27 mouse cellular contexts compared by ENCODE assay signal in the genomic region with DNA sequence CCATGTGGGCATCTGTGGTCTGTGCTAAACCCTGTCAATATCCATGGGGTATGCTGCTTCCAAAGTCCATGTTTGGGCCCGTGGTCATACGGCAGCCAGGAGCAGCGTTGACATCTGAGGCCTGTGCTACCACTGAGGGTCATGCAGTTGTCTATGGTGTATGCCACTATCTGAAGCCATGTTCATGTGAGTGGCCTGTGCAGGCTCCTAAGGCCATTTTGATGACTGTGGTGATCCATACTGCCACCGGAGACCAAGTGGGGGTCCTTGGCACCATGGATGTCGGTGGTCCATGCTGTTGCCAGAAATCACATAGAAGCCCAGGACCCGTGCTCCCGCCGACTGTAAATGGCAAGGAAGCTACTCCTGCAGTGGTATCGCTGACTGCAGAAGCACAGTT. TPM values are rescaled to one million over a fixed set of nuclear protein-coding genes. Genes with fewer than 3 reads are reported as not detected.
"Had no signal": no experiment of that assay in that cellular context is flagged by ENCODE, and none has a peak within 500 bp of the region (broad histone marks: within the 10 kb centered on the region; RNA-seq: fewer than 3 reads in every experiment).

No protein-coding gene starts in this region.

- H3K36me3 ChIP-seq: heart, embryonic 13.5 days; heart, embryonic 15.5 days; hindbrain, embryonic 13.5 days; hindbrain, embryonic 15.5 days; kidney, embryonic 15.5 days; limb, embryonic 13.5 days; limb, embryonic 15.5 days; liver, embryonic 12.5 days had no signal

- DNase-seq: gastrocnemius, postnatal 14 days; gastrocnemius, postnatal 36 days; heart, adult 18-20 months; heart, postnatal 14 days; heart, postnatal 36 days; kidney, adult 11 months; kidney, adult 2 months; kidney, adult 9 months; kidney, postnatal 14 days; kidney, postnatal 36 days; layer of hippocampus, adult 9-11 months; layer of hippocampus, postnatal 36 days; left cerebral cortex, postnatal 4 days had no signal

- H3K9ac ChIP-seq: heart, embryonic 13.5 days; heart, embryonic 15.5 days; hindbrain, embryonic 13.5 days; hindbrain, embryonic 15.5 days; kidney, embryonic 15.5 days; limb, embryonic 13.5 days; limb, embryonic 15.5 days; liver, embryonic 12.5 days had no signal

- ATAC-seq: hindbrain, postnatal 0 days; intestine, embryonic 16.5 days; liver, embryonic 12.5 days had no signal

- H3K4me2 ChIP-seq: heart, embryonic 11.5 days; heart, embryonic 13.5 days; heart, embryonic 15.5 days; hindbrain, embryonic 13.5 days; hindbrain, embryonic 15.5 days; kidney, embryonic 15.5 days; limb, embryonic 13.5 days; limb, embryonic 15.5 days; liver, embryonic 12.5 days had no signal

- H3K4me3 ChIP-seq: heart, embryonic 13.5 days; heart, embryonic 15.5 days; hindbrain, embryonic 13.5 days; hindbrain, embryonic 15.5 days; kidney, embryonic 15.5 days; limb, embryonic 13.5 days; limb, embryonic 15.5 days; liver, embryonic 12.5 days had no signal

- H3K27me3 ChIP-seq: heart, embryonic 15.5 days; hindbrain, embryonic 15.5 days; kidney, embryonic 15.5 days; limb, embryonic 13.5 days; limb, embryonic 15.5 days had no signal

- H3K27ac ChIP-seq: heart, embryonic 13.5 days; heart, embryonic 15.5 days; hindbrain, embryonic 13.5 days; hindbrain, embryonic 15.5 days; hindbrain, postnatal 0 days; kidney, embryonic 15.5 days; kidney, postnatal 0 days; limb, embryonic 13.5 days; limb, embryonic 15.5 days; liver, embryonic 12.5 days had no signal

- H3K9me3 ChIP-seq: heart, embryonic 13.5 days; heart, embryonic 15.5 days; hindbrain, embryonic 13.5 days; hindbrain, embryonic 15.5 days; kidney, embryonic 15.5 days; limb, embryonic 13.5 days; limb, embryonic 15.5 days; liver, embryonic 12.5 days had no signal

RNA-seq across cellular contexts. Expression of gene Cby3, which starts 13.3 kb away (rescaled TPM):
- polyA plus RNA-seq: heart, embryonic 11.5 days; heart, embryonic 13.5 days; heart, postnatal 0 days; limb, embryonic 11.5 days had no signal
